Mouse (Mus musculus): ENCODE measurements around the gene Sh2b1. TPM values are rescaled to one million over a fixed set of nuclear protein-coding genes. Genes with fewer than 3 reads are reported as not detected.

The Sh2b1 gene
- polyA plus RNA-seq, 1 experiment from 2014 or later, result 36.3 TPM

DNA sequence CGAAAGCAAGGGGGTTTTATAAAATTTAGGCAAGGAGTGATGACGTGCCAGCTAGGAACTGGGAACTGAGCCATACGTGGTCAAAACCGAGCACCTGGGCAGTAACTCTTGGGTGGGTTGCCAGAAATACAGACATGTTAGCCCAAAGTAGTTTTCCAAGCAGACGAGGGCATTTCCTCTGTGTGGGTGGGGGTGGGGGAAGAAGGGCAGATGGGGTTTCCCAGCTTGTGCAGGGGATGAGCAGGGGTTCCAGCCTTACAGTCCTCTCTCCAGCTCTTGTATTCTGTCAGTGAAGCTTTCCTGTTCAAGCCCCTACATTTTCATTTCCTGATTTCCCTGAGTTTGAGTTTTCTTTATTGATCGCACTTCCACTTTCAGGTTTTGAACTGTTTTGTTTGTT is 51.1 kb downstream of the Sh2b1 start:
- Histone ChIP-seq H3K4me1 (ENCODE audit: control insufficient read depth, insufficient read depth, low read length) (no peaks in the 10 kb centered on the region; the same call in 1 of the 2 replicates), H3K9ac (replicated peaks; ENCODE audit: low read length) (no peak overlapping the region), H3K9me3 (replicated peaks; ENCODE audit: control insufficient read depth, low read length) (no peaks in the 10 kb centered on the region), H3K4me3 (ENCODE audit: low read depth, low read length) (no peak overlapping the region), H3K27me3 (ENCODE audit: control insufficient read depth, insufficient read depth, low read length) (no peaks in the 10 kb centered on the region), H3K36me3 (replicated peaks; ENCODE audit: control insufficient read depth, insufficient read depth, low read depth, low read length) (no peaks in the 10 kb centered on the region), H3K4me2 (ENCODE audit: low read depth, low read length) (no peak overlapping the region), H3K27ac (replicated peaks; ENCODE audit: low read depth, low read length) (no peak overlapping the region)
- 88% methylated on average over 6 of the region's 6 CpGs for WGBS
- DNase-seq (ENCODE audit: low spot score), result no peak
- no peak for ATAC-seq (replicated peaks; ENCODE audit: insufficient number of reproducible peaks, low FRiP score, low TSS enrichment, low read depth)

DNA sequence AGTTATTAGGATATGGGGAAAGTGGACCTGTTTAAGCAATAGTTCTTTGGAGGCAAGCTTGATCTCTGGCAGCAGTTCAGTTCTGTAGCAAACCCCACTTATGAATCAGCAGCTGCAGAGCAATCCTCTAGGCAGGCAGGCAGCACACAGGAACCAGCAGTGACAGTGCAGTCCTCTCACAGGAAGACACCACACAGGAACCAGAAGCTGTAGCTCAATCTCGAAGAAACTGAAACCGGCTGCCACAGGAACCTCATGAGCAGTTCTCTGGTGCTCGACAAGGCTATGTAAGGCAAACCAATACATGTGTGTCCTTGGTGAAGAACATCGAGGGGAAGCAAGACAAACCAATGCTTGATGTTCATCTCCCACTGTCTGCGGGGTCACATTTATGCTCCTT is 53.5 kb downstream of the Sh2b1 start:
- H3K4me3 ChIP-seq (ENCODE audit: low read depth, low read length), result no peak overlapping the region
- ATAC-seq (replicated peaks; ENCODE audit: insufficient number of reproducible peaks, low FRiP score, low TSS enrichment, low read depth), result no peak
- H3K4me1 ChIP-seq (ENCODE audit: control insufficient read depth, insufficient read depth, low read length), result no peaks in the 10 kb centered on the region
- H3K36me3 ChIP-seq (replicated peaks; ENCODE audit: control insufficient read depth, insufficient read depth, low read depth, low read length), result no peaks in the 10 kb centered on the region
- no peak overlapping the region for H3K27ac ChIP-seq (replicated peaks; ENCODE audit: low read depth, low read length)
- DNase-seq (ENCODE audit: low spot score), result no peak
- H3K4me2 ChIP-seq (ENCODE audit: low read depth, low read length), result no peak overlapping the region
- WGBS, result 88% methylated on average over 5 of the region's 5 CpGs
- H3K9ac ChIP-seq (replicated peaks; ENCODE audit: low read length), result no peak overlapping the region
- H3K9me3 ChIP-seq (replicated peaks; ENCODE audit: control insufficient read depth, low read length), result no peaks in the 10 kb centered on the region
- no peaks in the 10 kb centered on the region for H3K27me3 ChIP-seq (ENCODE audit: control insufficient read depth, insufficient read depth, low read length)

- no peak for DNase-seq (ENCODE audit: low spot score)
- H3K4me2 ChIP-seq (ENCODE audit: low read depth, low read length), result no peak overlapping the region
- H3K27me3 ChIP-seq (ENCODE audit: control insufficient read depth, insufficient read depth, low read length), result no peaks in the 10 kb centered on the region
- no peaks in the 10 kb centered on the region for H3K36me3 ChIP-seq (replicated peaks; ENCODE audit: control insufficient read depth, insufficient read depth, low read depth, low read length)
- no peak for ATAC-seq (replicated peaks; ENCODE audit: insufficient number of reproducible peaks, low FRiP score, low TSS enrichment, low read depth)
- no peak overlapping the region for H3K27ac ChIP-seq (replicated peaks; ENCODE audit: low read depth, low read length)
- 80% methylated on average over 3 of the region's 3 CpGs for whole genome bisulfite sequencing
- no peak overlapping the region for H3K9ac ChIP-seq (replicated peaks; ENCODE audit: low read length)
- no peaks in the 10 kb centered on the region for H3K9me3 ChIP-seq (replicated peaks; ENCODE audit: control insufficient read depth, low read length)
- H3K4me3 ChIP-seq (ENCODE audit: low read depth, low read length), result no peak overlapping the region
- H3K4me1 ChIP-seq (ENCODE audit: control insufficient read depth, insufficient read depth, low read length), result no peaks in the 10 kb centered on the region
Observed at GRCm38 (mm10) chr7:126418496-126418895, 56.7 kb downstream of the Sh2b1 start.

GRCm38 (mm10) chr7:126417606-126418005 is 57.6 kb downstream of the Sh2b1 start:
- 84% methylated on average over 4 of the region's 4 CpGs for WGBS
- Histone ChIP-seq H3K27me3 (ENCODE audit: control insufficient read depth, insufficient read depth, low read length) (no peaks in the 10 kb centered on the region), H3K27ac (replicated peaks; ENCODE audit: low read depth, low read length) (no peak overlapping the region), H3K4me3 (ENCODE audit: low read depth, low read length) (no peak overlapping the region), H3K4me1 (ENCODE audit: control insufficient read depth, insufficient read depth, low read length) (no peaks in the 10 kb centered on the region), H3K9me3 (replicated peaks; ENCODE audit: control insufficient read depth, low read length) (no peaks in the 10 kb centered on the region), H3K36me3 (replicated peaks; ENCODE audit: control insufficient read depth, insufficient read depth, low read depth, low read length) (no peaks in the 10 kb centered on the region), H3K4me2 (ENCODE audit: low read depth, low read length) (no peak overlapping the region), H3K9ac (replicated peaks; ENCODE audit: low read length) (no peak overlapping the region)
- DNase-seq (ENCODE audit: low spot score) (no peak), ATAC-seq (replicated peaks; ENCODE audit: insufficient number of reproducible peaks, low FRiP score, low TSS enrichment, low read depth) (no peak)

- WGBS, result 34% methylated on average over 8 of the region's 8 CpGs
- no peaks in the 10 kb centered on the region for H3K4me1 ChIP-seq (ENCODE audit: control insufficient read depth, insufficient read depth, low read length)
- H3K27ac ChIP-seq (replicated peaks; ENCODE audit: low read depth, low read length), result no peak overlapping the region
- ATAC-seq (replicated peaks; ENCODE audit: insufficient number of reproducible peaks, low FRiP score, low TSS enrichment, low read depth) (no peak), DNase-seq (ENCODE audit: low spot score) (peak; percentile 29)
- no peak overlapping the region for H3K4me2 ChIP-seq (ENCODE audit: low read depth, low read length)
- no peaks in the 10 kb centered on the region for H3K27me3 ChIP-seq (ENCODE audit: control insufficient read depth, insufficient read depth, low read length)
- H3K36me3 ChIP-seq (replicated peaks; ENCODE audit: control insufficient read depth, insufficient read depth, low read depth, low read length), result no peaks in the 10 kb centered on the region
- no peaks in the 10 kb centered on the region for H3K9me3 ChIP-seq (replicated peaks; ENCODE audit: control insufficient read depth, low read length)
- 0 out of 2 replicates have a peak overlapping the region, but pooled peaks have one; percentile 2 for H3K9ac ChIP-seq (replicated peaks; ENCODE audit: low read length)
- no peak overlapping the region for H3K4me3 ChIP-seq (ENCODE audit: low read depth, low read length)
Observed at GRCm38 (mm10) chr7:126417045-126417444, 58.2 kb downstream of the Sh2b1 start.

Other genes with a start within 250 kb of the Sh2b1 start
- 88.3 and 101 TPM in 2 replicates for gene Sbk1, start 202.8 kb downstream of the Sh2b1 start, polyA plus RNA-seq (2014; fragmentation: Nextera tagmentation; extraction: Ambion mirVana)
- 2.1 and 3.5 TPM in 2 replicates for gene Lat, start 105.9 kb downstream of the Sh2b1 start, polyA plus RNA-seq (2014; fragmentation: Nextera tagmentation; extraction: Ambion mirVana)
- gene Spns1, start 98.0 kb downstream of the Sh2b1 start, polyA plus RNA-seq (2014; fragmentation: Nextera tagmentation; extraction: Ambion mirVana), result 31.5 and 35.0 TPM in 2 replicates
- 3.5 and 4.3 TPM in 2 replicates for gene Nfatc2ip, start 78.7 kb downstream of the Sh2b1 start, polyA plus RNA-seq (2014; fragmentation: Nextera tagmentation; extraction: Ambion mirVana)
- gene Cd19, start 60.5 kb downstream of the Sh2b1 start, polyA plus RNA-seq (2014; fragmentation: Nextera tagmentation; extraction: Ambion mirVana), result not detected in 2 replicates
- gene Rabep2, start 46.7 kb downstream of the Sh2b1 start, polyA plus RNA-seq (2014; fragmentation: Nextera tagmentation; extraction: Ambion mirVana), result 18.6 and 24.8 TPM in 2 replicates
- gene Atp2a1, start 12.3 kb downstream of the Sh2b1 start, polyA plus RNA-seq (2014; fragmentation: Nextera tagmentation; extraction: Ambion mirVana), result 6.6 and 6.7 TPM in 2 replicates
- gene Tufm, start 11.9 kb upstream of the Sh2b1 start, polyA plus RNA-seq (2014; fragmentation: Nextera tagmentation; extraction: Ambion mirVana), result 158 and 159 TPM in 2 replicates
- gene Atxn2l, start 28.0 kb upstream of the Sh2b1 start, polyA plus RNA-seq (2014; fragmentation: Nextera tagmentation; extraction: Ambion mirVana), result 44.8 and 46.2 TPM in 2 replicates
- gene Eif3c, start 91.0 kb upstream of the Sh2b1 start, polyA plus RNA-seq (2014; fragmentation: Nextera tagmentation; extraction: Ambion mirVana), result 177 and 184 TPM in 2 replicates
- gene Apobr, start 109.5 kb upstream of the Sh2b1 start, polyA plus RNA-seq (2014; fragmentation: Nextera tagmentation; extraction: Ambion mirVana), result 0.52 and 0.72 TPM in 2 replicates
- gene Cln3, start 110.4 kb upstream of the Sh2b1 start, polyA plus RNA-seq (2014; fragmentation: Nextera tagmentation; extraction: Ambion mirVana), result 24.4 and 26.8 TPM in 2 replicates
- gene Il27, start 119.5 kb upstream of the Sh2b1 start, polyA plus RNA-seq (2014; fragmentation: Nextera tagmentation; extraction: Ambion mirVana), result not detected in 2 replicates
- gene Nupr1, start 155.4 kb upstream of the Sh2b1 start, polyA plus RNA-seq (2014; fragmentation: Nextera tagmentation; extraction: Ambion mirVana), result 3.4 and 4.3 TPM in 2 replicates
- gene Sgf29, start 173.9 kb upstream of the Sh2b1 start, polyA plus RNA-seq (2014; fragmentation: Nextera tagmentation; extraction: Ambion mirVana), result 51.2 and 53.7 TPM in 2 replicates
- gene Sult1a1, start 201.0 kb upstream of the Sh2b1 start, polyA plus RNA-seq (2014; fragmentation: Nextera tagmentation; extraction: Ambion mirVana), result 0.15 and 0.70 TPM in 2 replicates
- 143 and 147 TPM in 2 replicates for gene Bola2, start 220.0 kb upstream of the Sh2b1 start, polyA plus RNA-seq (2014; fragmentation: Nextera tagmentation; extraction: Ambion mirVana)
- gene Slx1b, start 220.4 kb upstream of the Sh2b1 start, polyA plus RNA-seq (2014; fragmentation: Nextera tagmentation; extraction: Ambion mirVana), result 10.0 and 10.4 TPM in 2 replicates
- 37.5 and 42.5 TPM in 2 replicates for gene Coro1a, start 232.4 kb upstream of the Sh2b1 start, polyA plus RNA-seq (2014; fragmentation: Nextera tagmentation; extraction: Ambion mirVana)